Comparison of ENCODE assay signal across 15 mouse cellular contexts in genomic region chr8:70832371-70832770, GRCm38 (mm10). TPM values are rescaled to one million over a fixed set of nuclear protein-coding genes. Genes with fewer than 3 reads are reported as not detected.
DNase-seq lines count a peak whose midpoint lies in the region; ATAC-seq and TF ChIP-seq lines count a peak whose summit lies in the region.
"Had no signal": no experiment of that assay in that cellular context is flagged by ENCODE, and none has a peak within 500 bp of the region (broad histone marks: within the 10 kb centered on the region; RNA-seq: fewer than 3 reads in every experiment).

No protein-coding gene starts in this region.

- no peaks in the 10 kb centered on the region for H3K9me3 ChIP-seq in heart, embryonic 11.5 days (replicated peaks; ENCODE audit: control insufficient read depth, low read length)

- H3K27ac ChIP-seq in heart, adult 2 months = peak overlapping the region; percentile 77
- H3K27ac ChIP-seq in heart, embryonic 11.5 days (ENCODE audit: low read depth, low read length) = no peak overlapping the region
- peak overlapping the region; percentile 82; the same call in 1 of the 2 replicates for H3K27ac ChIP-seq in layer of hippocampus, adult 2 months
- peak overlapping the region; percentile 94 for H3K27ac ChIP-seq in macrophage

- H3K4me3 ChIP-seq in heart, adult 2 months = no peak overlapping the region
- no peak overlapping the region for H3K4me3 ChIP-seq in heart, embryonic 11.5 days (ENCODE audit: low read depth, low read length)
- H3K4me3 ChIP-seq in layer of hippocampus, adult 2 months = no peak overlapping the region
- H3K4me3 ChIP-seq in macrophage (ENCODE audit: inconsistent target) = no peak overlapping the region
- H3K4me3 ChIP-seq: myocyte had no signal

- TF ChIP-seq POLR2A in heart, adult 2 months (IDR thresholded peaks at IDR 0.05; ENCODE audit: insufficient read depth, low read depth, low read length) = no peak

- peaks cover 5% of the 10 kb centered on the region for H3K4me1 ChIP-seq in heart, adult 2 months (ENCODE audit: control insufficient read depth, insufficient read depth, low read length)
- H3K4me1 ChIP-seq in heart, embryonic 11.5 days (ENCODE audit: control insufficient read depth, insufficient read depth, low read length) = 0 out of 2 replicates have a peak, but pooled peaks cover 2% of the 10 kb centered on the region

- no peak for ATAC-seq in heart, embryonic 11.5 days (replicated peaks; ENCODE audit: insufficient number of reproducible peaks, low FRiP score, low TSS enrichment)
- ATAC-seq: forebrain, embryonic 16.5 days had no signal

- no peaks in the 10 kb centered on the region for H3K79me2 ChIP-seq in heart, adult 2 months (replicated peaks; ENCODE audit: control insufficient read depth, insufficient read depth, low read length)
- H3K79me2 ChIP-seq in macrophage (ENCODE audit: inconsistent target) = no peaks in the 10 kb centered on the region; the same call in 1 of the 2 replicates

- DNase-seq in heart, adult 2 months = no peak
- no peak for DNase-seq in layer of hippocampus, adult 2 months (ENCODE audit: low spot score in 2 of 2)
- DNase-seq in layer of hippocampus, postnatal 36 days = no peak
- DNase-seq in ovary, adult 18-20 months (ENCODE audit: low spot score) = peak; percentile 38
- no peak for DNase-seq in ovary, postnatal 10 days (ENCODE audit: low spot score)
- DNase-seq in thymus, postnatal 25 days = no peak
- DNase-seq: cerebellum, adult 9-11 months had no signal

- no peaks in the 10 kb centered on the region for H3K27me3 ChIP-seq in heart, adult 2 months (ENCODE audit: control insufficient read depth, insufficient read depth, low read length)
- H3K27me3 ChIP-seq in heart, embryonic 11.5 days (ENCODE audit: control insufficient read depth, insufficient read depth, low read length) = no peaks in the 10 kb centered on the region; the same call in 1 of the 2 replicates

- no peaks in the 10 kb centered on the region for H3K36me3 ChIP-seq in heart, adult 2 months (ENCODE audit: control insufficient read depth, insufficient read depth, low read length)
- 0 out of 2 replicates have a peak, but pooled peaks cover 3% of the 10 kb centered on the region for H3K36me3 ChIP-seq in heart, embryonic 11.5 days (ENCODE audit: control insufficient read depth, insufficient read depth, low read length)
- H3K36me3 ChIP-seq in macrophage (ENCODE audit: inconsistent target) = peaks cover 18% of the 10 kb centered on the region; the same call in 1 of the 2 replicates

- no peak overlapping the region for H3K4me2 ChIP-seq in heart, embryonic 11.5 days
- H3K4me2 ChIP-seq: lung, embryonic 14.5 days had no signal

- intact Hi-C loops in heart, adult 2 months (cut with DNase I) = no loop called here

- TF ChIP-seq EP300 in heart, adult 2 months (IDR thresholded peaks at IDR 0.05; ENCODE audit: insufficient read depth, low read depth, low read length) = 0 out of 2 replicates have a peak, but pooled peaks have one; percentile 18

- WGBS in heart, adult 2 months = 63% methylated on average over 11 of the region's 11 CpGs
- 65% methylated on average over 11 of the region's 11 CpGs for WGBS in heart, embryonic 11.5 days (ENCODE audit: insufficient replicate concordance)
- 90% methylated on average over 11 of the region's 11 CpGs for WGBS in macrophage (ENCODE audit: missing documents)

- no peak overlapping the region for H3K9ac ChIP-seq in heart, adult 2 months (ENCODE audit: low read depth, low read length)
- no peak overlapping the region for H3K9ac ChIP-seq in heart, embryonic 11.5 days (ENCODE audit: low read depth, low read length)
- H3K9ac ChIP-seq: lung, embryonic 14.5 days had no signal

- no peak for TF ChIP-seq CTCF in heart, adult 2 months (IDR thresholded peaks at IDR 0.05)
- no peak for TF ChIP-seq CTCF in layer of hippocampus, adult 2 months (conservative IDR thresholded peaks at IDR 0.05)

RNA-seq across cellular contexts. Expression of gene Arrdc2, which starts 7.1 kb away (rescaled TPM):
- total RNA-seq in heart, adult 2 months (2021) = 10 to 100 TPM in 1 of 2 experiments, 1 to 10 TPM in 1; 8.9 to 18.6 TPM
- 15.2 and 36.2 TPM in 2 replicates for polyA plus RNA-seq in heart, adult 2 months (2012; rRNA removed)
- 2.4 and 3.2 TPM in 2 replicates for polyA plus RNA-seq in heart, embryonic 11.5 days (2014; fragmentation: Nextera tagmentation; extraction: Ambion mirVana)
- total RNA-seq in layer of hippocampus, adult 2 months (2021) = 10 to 100 TPM; 13.8 to 20.9 TPM
- total RNA-seq in layer of hippocampus, postnatal 36 days (2021) = 10 to 100 TPM; 18.5 to 25.6 TPM
- total RNA-seq in macrophage (2018; cell fraction: chromatin; rRNA removed) = 100 to 1,000 TPM in 2 of 26 experiments, 10 to 100 TPM in 24; 15.4 to 123 (median 72.6) TPM
- total RNA-seq in macrophage (2018; cell fraction: cytosol; rRNA removed) = 10 to 100 TPM in 15 of 26 experiments, 1 to 10 TPM in 11; 2.6 to 19.5 (median 12.0) TPM
- total RNA-seq in macrophage (2018; cell fraction: nucleus; rRNA removed) = 10 to 100 TPM; 10.7 to 98.5 (median 44.3) TPM
- 8.1 to 21.9 TPM (median 12.1 TPM) in 3 replicates for polyA plus RNA-seq in macrophage (2018)

RNA-seq across cellular contexts. Expression of gene Il12rb1, which starts 24.1 kb away (rescaled TPM):
- total RNA-seq in heart, adult 2 months (2021) = not detected
- polyA plus RNA-seq in heart, adult 2 months (2012; rRNA removed) = 0.15 and 0.16 TPM in 2 replicates
- polyA plus RNA-seq in heart, embryonic 11.5 days (2014; fragmentation: Nextera tagmentation; extraction: Ambion mirVana) = 0.07 TPM in 1 of 2 replicates, not detected in the other
- total RNA-seq in layer of hippocampus, adult 2 months (2021) = 1 to 10 TPM in 1 of 2 experiments, under 1 TPM in 1; 0.61 to 1.1 TPM
- under 1 TPM; 0.56 to 0.87 TPM for total RNA-seq in layer of hippocampus, postnatal 36 days (2021)
- 100 to 1,000 TPM in 1 of 26 experiments, 10 to 100 TPM in 10, 1 to 10 TPM in 12, under 1 TPM in 3; 0.47 to 109 (median 5.8) TPM for total RNA-seq in macrophage (2018; cell fraction: chromatin; rRNA removed)
- total RNA-seq in macrophage (2018; cell fraction: cytosol; rRNA removed) = 10 to 100 TPM in 13 of 26 experiments, 1 to 10 TPM in 13; 1.1 to 78.6 (median 14.7) TPM
- 100 to 1,000 TPM in 9 of 26 experiments, 10 to 100 TPM in 6, 1 to 10 TPM in 11; 3.4 to 198 (median 28.8) TPM for total RNA-seq in macrophage (2018; cell fraction: nucleus; rRNA removed)
- polyA plus RNA-seq in macrophage (2018) = 1.4 to 7.6 TPM (median 1.6 TPM) in 3 replicates
- total RNA-seq: adrenal gland, postnatal 14 days had no signal
- polyA plus RNA-seq: limb, embryonic 11.5 days had no signal

RNA-seq across cellular contexts. Expression of gene Mast3, which starts 27.5 kb away (rescaled TPM):
- 1 to 10 TPM; 6.0 to 7.4 TPM for total RNA-seq in heart, adult 2 months (2021)
- polyA plus RNA-seq in heart, adult 2 months (2012; rRNA removed) = 12.7 and 13.9 TPM in 2 replicates
- 7.8 and 8.5 TPM in 2 replicates for polyA plus RNA-seq in heart, embryonic 11.5 days (2014; fragmentation: Nextera tagmentation; extraction: Ambion mirVana)
- 100 to 1,000 TPM; 468 to 473 TPM for total RNA-seq in layer of hippocampus, adult 2 months (2021)
- total RNA-seq in layer of hippocampus, postnatal 36 days (2021) = 100 to 1,000 TPM; 452 to 459 TPM
- 100 to 1,000 TPM in 18 of 26 experiments, 10 to 100 TPM in 8; 21.9 to 301 (median 190) TPM for total RNA-seq in macrophage (2018; cell fraction: chromatin; rRNA removed)
- total RNA-seq in macrophage (2018; cell fraction: cytosol; rRNA removed) = 10 to 100 TPM; 19.1 to 88.9 (median 67.2) TPM
- total RNA-seq in macrophage (2018; cell fraction: nucleus; rRNA removed) = 100 to 1,000 TPM in 16 of 26 experiments, 10 to 100 TPM in 10; 21.5 to 225 (median 122) TPM
- polyA plus RNA-seq in macrophage (2018) = 40.6 to 60.5 TPM (median 46.5 TPM) in 3 replicates

RNA-seq across cellular contexts. Expression of gene Kcnn1, which starts 30.7 kb away (rescaled TPM):
- total RNA-seq in heart, adult 2 months (2021) = 10 to 100 TPM; 12.6 to 14.7 TPM
- 21.5 and 29.0 TPM in 2 replicates for polyA plus RNA-seq in heart, adult 2 months (2012; rRNA removed)
- polyA plus RNA-seq in heart, embryonic 11.5 days (2014; fragmentation: Nextera tagmentation; extraction: Ambion mirVana) = 0.55 and 1.1 TPM in 2 replicates
- 10 to 100 TPM; 17.4 to 18.3 TPM for total RNA-seq in layer of hippocampus, adult 2 months (2021)
- total RNA-seq in layer of hippocampus, postnatal 36 days (2021) = 10 to 100 TPM; 16.9 to 17.7 TPM
- total RNA-seq in macrophage (2018; cell fraction: chromatin; rRNA removed) = 1 to 10 TPM in 15 of 26 experiments, under 1 TPM in 8, not detected in 3; 0.22 to 3.5 (median 1.3) TPM
- 1 to 10 TPM; 1.0 to 3.8 (median 2.1) TPM for total RNA-seq in macrophage (2018; cell fraction: cytosol; rRNA removed)
- total RNA-seq in macrophage (2018; cell fraction: nucleus; rRNA removed) = 1 to 10 TPM in 16 of 26 experiments, under 1 TPM in 10; 0.21 to 2.7 (median 1.2) TPM
- 1.2 to 1.7 TPM (median 1.6 TPM) in 3 replicates for polyA plus RNA-seq in macrophage (2018)
- polyA plus RNA-seq: inflammation-experienced regulatory T-cells, adult 6 months had no signal

RNA-seq across cellular contexts. Expression of gene Ccdc124, which starts 41.4 kb away (rescaled TPM):
- 10 to 100 TPM; 44.6 to 49.1 TPM for total RNA-seq in heart, adult 2 months (2021)
- polyA plus RNA-seq in heart, adult 2 months (2012; rRNA removed) = 26.8 and 40.7 TPM in 2 replicates
- 102 and 109 TPM in 2 replicates for polyA plus RNA-seq in heart, embryonic 11.5 days (2014; fragmentation: Nextera tagmentation; extraction: Ambion mirVana)
- 10 to 100 TPM; 82.2 to 88.9 TPM for total RNA-seq in layer of hippocampus, adult 2 months (2021)
- total RNA-seq in layer of hippocampus, postnatal 36 days (2021) = 10 to 100 TPM; 83.4 to 95.4 TPM
- 10 to 100 TPM; 13.2 to 34.3 (median 24.5) TPM for total RNA-seq in macrophage (2018; cell fraction: chromatin; rRNA removed)
- total RNA-seq in macrophage (2018; cell fraction: cytosol; rRNA removed) = 10 to 100 TPM; 30.4 to 56.5 (median 42.0) TPM
- 10 to 100 TPM; 18.9 to 41.0 (median 29.8) TPM for total RNA-seq in macrophage (2018; cell fraction: nucleus; rRNA removed)
- 47.6 to 62.3 TPM (median 58.2 TPM) in 3 replicates for polyA plus RNA-seq in macrophage (2018)

Comparison
In these comparisons a context has a peak if more than half of its experiments do, and no peak if none do; other contexts are left out.
1. RNA of gene Mast3, which starts 27.5 kb away (total RNA-seq): 468 to 473 TPM in layer of hippocampus, adult 2 months and 452 to 459 TPM in layer of hippocampus, postnatal 36 days; 6.0 to 7.4 TPM in heart, adult 2 months; every median in the first group is over 10 times any median in the second.